Mouse (Mus musculus) embryonic fibroblast, embryonic 13.5 days (primary cell): ENCODE measurements around the gene Harbi1.

Experiments
- CTCF ChIP-seq: IDR thresholded peaks from 2 replicates; pipeline ENCODE4 v1.5.1; 2011; ENCODE audit warnings: mild to moderate bottlenecking, control low read depth, low read length, moderate library complexity, borderline replicate concordance; ENCODE audit not compliant: insufficient read depth
- POLR2A ChIP-seq: IDR thresholded peaks from 2 replicates; pipeline ENCODE4 v1.6.1; 2011; ENCODE audit warnings: low read depth, mild to moderate bottlenecking, control low read depth, low read length, moderate library complexity

- TF ChIP-seq POLR2A (no peak), CTCF (no peak)
Observed at GRCm38 (mm10) chr2:91696225-91696590, 14.4 kb upstream of the Harbi1 start.
